Mouse (Mus musculus) urinary bladder, postnatal 14 days (tissue): Measurements from ENCODE around the gene Ccdc71.

Source experiments
- DNase-seq: peaks from one replicate; pipeline ENCODE4 v3.0.0; 2021; ENCODE audit warnings: low spot score

Ccdc71 gene

GRCm38 (mm10) chr9:108460319-108461178 is at the start of gene Ccdc71:
Gene Ccdc71 (plus strand): TSS chr9:108460527.
- DNase-seq: peak; percentile 85

- no peak for DNase-seq
Measured at GRCm38 (mm10) chr9:108411381-108411942, 48.9 kb upstream of the Ccdc71 start.

GRCm38 (mm10) chr9:108412221-108412620 is 48.1 kb upstream of the Ccdc71 start:
- peak; percentile 19 for DNase-seq

GRCm38 (mm10) chr9:108428384-108428783 is 31.9 kb upstream of the Ccdc71 start, which contains the start of gene Ccdc36:
Gene Ccdc36 (minus strand): TSS chr9:108428484.
- DNase-seq: no peak

- DNase-seq: no peak
Measured at GRCm38 (mm10) chr9:108431431-108432067, 28.8 kb upstream of the Ccdc71 start.

- no peak for DNase-seq
Measured at GRCm38 (mm10) chr9:108436182-108436581, 24.1 kb upstream of the Ccdc71 start, which contains the start of gene BC048562. Gene BC048562 (plus strand): TSS chr9:108436482.

- no peak for DNase-seq
Measured at GRCm38 (mm10) chr9:108439176-108439575, 21.2 kb upstream of the Ccdc71 start.

GRCm38 (mm10) chr9:108440485-108440884 is 19.8 kb upstream of the Ccdc71 start:
- DNase-seq: no peak

GRCm38 (mm10) chr9:108441236-108441919 is 18.9 kb upstream of the Ccdc71 start:
- DNase-seq: no peak

GRCm38 (mm10) chr9:108445125-108445524 is 15.2 kb upstream of the Ccdc71 start:
- no peak for DNase-seq

GRCm38 (mm10) chr9:108449860-108450259 is 10.5 kb upstream of the Ccdc71 start:
- DNase-seq: no peak

- no peak for DNase-seq
Measured at GRCm38 (mm10) chr9:108450292-108451169, 9.8 kb upstream of the Ccdc71 start.

GRCm38 (mm10) chr9:108451170-108451493 is 9.2 kb upstream of the Ccdc71 start:
- no peak for DNase-seq

- DNase-seq: no peak
Measured at GRCm38 (mm10) chr9:108451519-108452160, 8.7 kb upstream of the Ccdc71 start.

GRCm38 (mm10) chr9:108452291-108452906 is 7.9 kb upstream of the Ccdc71 start:
- DNase-seq: peak; percentile 89

GRCm38 (mm10) chr9:108452911-108453310 is 7.4 kb upstream of the Ccdc71 start:
- no peak for DNase-seq

- DNase-seq: no peak
Measured at GRCm38 (mm10) chr9:108453458-108453857, 6.9 kb upstream of the Ccdc71 start.

GRCm38 (mm10) chr9:108454429-108454828 is 5.9 kb upstream of the Ccdc71 start:
- no peak for DNase-seq

GRCm38 (mm10) chr9:108455747-108456571 is 4.4 kb upstream of the Ccdc71 start:
- no peak for DNase-seq

- DNase-seq: no peak
Measured at GRCm38 (mm10) chr9:108456953-108457352, 3.4 kb upstream of the Ccdc71 start.
